Mouse (Mus musculus) hindbrain, embryonic 13.5 days (tissue): ENCODE measurements at regions not wholly inside any gene's neighbourhood (a gene's known extent, or its start where the extent isn't known, plus 50 kb on each side); places are given as distances from the start of the nearest gene placed in this dataset.
"Not testable (repeated sequence)": the region's sequence is repeated elsewhere in the genome, so short reads cannot be mapped to it uniquely, and the experiment has no call there.

ENCODE experiments used
- ATAC-seq: fragments of 200-750 bp; cut with Nextera tagmentation; 2 replicates; pipeline ENCODE4 v1.8.0; 2017; ENCODE audit warnings: moderate TSS enrichment; ENCODE audit not compliant: low FRiP score
- H3K27ac ChIP-seq: fragments of 300-500 bp; sonication (generic); 2 replicates; pipeline ENCODE4 v1.5.1; 2015; ENCODE audit warnings: inconsistent platforms, mild to moderate bottlenecking, moderate library complexity
- H3K27me3 ChIP-seq: fragments of 300-500 bp; sonication (generic); 2 replicates; pipeline ENCODE4 v1.6.1; 2015; ENCODE audit warnings: mild to moderate bottlenecking, inconsistent platforms
- H3K36me3 ChIP-seq: fragments of 300-500 bp; sonication (generic); 2 replicates; pipeline ENCODE4 v1.6.1; 2015; ENCODE audit warnings: mild to moderate bottlenecking, inconsistent platforms
- H3K4me1 ChIP-seq: fragments of 300-500 bp; sonication (generic); replicated peaks from 2 replicates; pipeline ENCODE4 v1.6.1; 2015; ENCODE audit warnings: inconsistent platforms
- H3K4me2 ChIP-seq: fragments of 300-500 bp; sonication (generic); 2 replicates; pipeline ENCODE4 v1.6.1; 2015; ENCODE audit warnings: inconsistent platforms, mild to moderate bottlenecking, moderate library complexity
- H3K4me3 ChIP-seq: fragments of 300-500 bp; sonication (generic); 2 replicates; pipeline ENCODE4 v1.5.1; 2015; ENCODE audit warnings: mild to moderate bottlenecking, inconsistent platforms
- H3K9ac ChIP-seq: fragments of 300-500 bp; sonication (generic); 2 replicates; pipeline ENCODE4 v1.6.1; 2015; ENCODE audit warnings: mild to moderate bottlenecking, inconsistent platforms
- H3K9me3 ChIP-seq: fragments of 300-500 bp; sonication (generic); 2 replicates; pipeline ENCODE4 v1.6.1; 2016; ENCODE audit warnings: inconsistent platforms
- WGBS: fragments of 180-500 bp; shearing (Covaris S2); methylation state at CpG from one replicate; pipeline ENCODE4 v1.1.7; 2015; 5-methylcytosine and 5-hydroxymethylcytosine counted together

DNA sequence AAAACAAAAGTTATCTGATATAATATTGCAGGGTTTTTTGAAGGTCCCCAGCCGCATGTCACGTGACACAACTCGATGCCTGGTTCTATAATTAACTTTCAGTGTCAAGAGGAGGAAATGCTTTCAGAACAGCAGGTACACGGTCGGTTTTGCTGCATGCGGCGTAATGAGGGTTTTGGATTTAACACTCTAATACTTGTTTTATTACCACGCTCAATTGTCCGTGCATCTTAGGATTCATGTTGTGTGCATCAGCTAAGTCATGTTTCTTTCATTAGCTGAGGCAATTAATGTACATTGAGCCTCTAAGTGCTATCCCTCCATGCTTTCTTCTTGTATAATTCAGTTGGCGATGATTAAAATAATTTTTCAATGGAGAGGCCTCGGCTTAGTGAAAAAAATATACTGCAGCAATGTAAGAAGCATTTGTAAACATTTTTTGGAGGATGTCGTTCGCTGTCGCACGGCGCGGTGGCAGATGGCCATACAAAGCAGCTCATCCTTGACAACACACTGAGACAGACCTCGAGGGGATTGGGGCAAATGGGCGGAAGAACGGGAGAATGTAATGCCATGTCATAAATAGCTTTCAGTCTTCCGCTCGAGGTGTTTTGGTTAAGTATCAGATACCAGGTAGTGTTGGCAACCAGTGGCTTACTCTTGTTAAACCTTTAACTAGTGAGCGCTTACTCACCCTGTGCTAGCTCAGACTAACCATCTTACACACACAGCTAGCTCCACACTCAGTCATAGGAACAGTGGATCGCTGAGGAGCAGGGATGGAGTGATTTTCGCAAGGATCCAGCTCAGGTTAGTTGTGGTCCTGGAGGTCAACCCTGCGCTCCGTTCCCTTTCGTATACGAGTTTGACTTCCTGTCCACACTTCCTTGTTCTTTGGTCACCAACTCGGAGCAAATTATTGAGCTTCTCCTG, 130.2 kb upstream of the Rhobtb1 start:
- Histone ChIP-seq H3K27me3 (no peaks in the 10 kb centered on the region), H3K9ac (peak overlapping the region; percentile 43; the same call in 1 of the 2 replicates), H3K4me2 (peak overlapping the region; percentile 41), H3K9me3 (no peaks in the 10 kb centered on the region), H3K4me1 (peaks cover 14% of the 10 kb centered on the region), H3K36me3 (no peaks in the 10 kb centered on the region), H3K27ac (peak overlapping the region; percentile 80), H3K4me3 (peak overlapping the region; percentile 7; the same call in 1 of the 2 replicates)
- 55% methylated on average over 30 of the region's 30 CpGs for WGBS
- ATAC-seq = peak; percentile 81

DNA sequence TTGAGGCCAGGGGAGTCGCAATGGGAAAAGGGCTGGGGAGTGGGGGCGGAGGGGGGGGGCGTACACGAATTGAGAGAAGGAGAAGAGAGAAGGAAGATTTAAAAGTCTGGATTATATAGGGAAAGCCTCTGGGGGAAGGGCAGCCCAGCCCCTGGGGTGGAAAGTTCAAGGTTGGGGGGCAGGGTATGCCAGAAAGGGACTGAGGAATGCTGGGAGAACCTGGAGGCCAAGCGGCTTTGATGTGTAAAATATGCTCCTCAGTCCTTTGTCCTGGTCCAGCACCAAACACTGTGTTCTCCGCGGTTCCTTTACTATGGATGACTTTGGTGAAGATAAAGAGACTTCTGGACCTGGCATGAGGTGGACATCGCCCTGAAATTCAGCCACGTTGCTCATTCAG, 117.8 kb upstream of the Rhobtb1 start:
- Histone ChIP-seq H3K9me3 (0 out of 2 replicates have a peak, but pooled peaks cover 2% of the 10 kb centered on the region), H3K27me3 (no peaks in the 10 kb centered on the region), H3K9ac (no peak overlapping the region), H3K27ac (no peak overlapping the region), H3K4me2 (no peak overlapping the region), H3K36me3 (no peaks in the 10 kb centered on the region), H3K4me1 (no peaks in the 10 kb centered on the region), H3K4me3 (no peak overlapping the region)
- no peak for ATAC-seq
- 70% methylated on average over 9 of the region's 9 CpGs for WGBS

GRCm38 (mm10) chr10:69034390-69035120, 116.7 kb upstream of the Rhobtb1 start:
- Histone ChIP-seq H3K4me1 (no peaks in the 10 kb centered on the region), H3K36me3 (no peaks in the 10 kb centered on the region), H3K27ac (no peak overlapping the region), H3K9me3 (0 out of 2 replicates have a peak, but pooled peaks cover 2% of the 10 kb centered on the region), H3K4me2 (no peak overlapping the region), H3K4me3 (no peak overlapping the region), H3K27me3 (no peaks in the 10 kb centered on the region), H3K9ac (no peak overlapping the region)
- 52% methylated on average over 2 of the region's 2 CpGs for WGBS
- no peak for ATAC-seq

DNA sequence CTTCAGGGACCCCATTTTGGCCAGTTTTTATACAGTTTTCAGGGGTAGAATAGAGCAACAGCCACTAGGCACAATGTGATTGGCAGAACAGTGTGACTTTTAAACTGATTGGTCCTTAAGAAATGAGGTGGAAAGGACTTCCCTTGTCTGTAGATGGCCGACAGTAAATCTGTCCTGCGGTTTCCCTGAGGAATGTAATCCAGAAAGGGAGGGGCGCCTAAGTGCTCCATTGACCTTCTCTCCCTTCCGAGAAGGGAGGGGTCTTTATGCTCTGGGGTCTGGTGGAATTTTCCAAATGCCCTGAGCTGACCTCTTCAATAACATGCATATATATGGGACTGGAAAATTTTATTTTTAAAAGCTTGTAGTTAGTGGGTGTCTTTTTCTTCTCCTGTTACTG, 115.7 kb upstream of the Rhobtb1 start:
- H3K4me2 ChIP-seq, H3K4me3 ChIP-seq, H3K9me3 ChIP-seq, H3K36me3 ChIP-seq, H3K27ac ChIP-seq, ATAC-seq, H3K4me1 ChIP-seq, H3K27me3 ChIP-seq, H3K9ac ChIP-seq: not testable (repeated sequence)
- 73% methylated on average over 4 of the region's 4 CpGs for WGBS

GRCm38 (mm10) chr10:69036096-69036495, 115.1 kb upstream of the Rhobtb1 start:
- Histone ChIP-seq H3K4me3 (no peak overlapping the region), H3K4me2 (no peak overlapping the region), H3K36me3 (no peaks in the 10 kb centered on the region), H3K9me3 (0 out of 2 replicates have a peak, but pooled peaks cover 2% of the 10 kb centered on the region), H3K27ac (no peak overlapping the region), H3K9ac (no peak overlapping the region), H3K4me1 (no peaks in the 10 kb centered on the region), H3K27me3 (no peaks in the 10 kb centered on the region)
- 82% methylated on average over 2 of the region's 2 CpGs for WGBS
- no peak for ATAC-seq

DNA sequence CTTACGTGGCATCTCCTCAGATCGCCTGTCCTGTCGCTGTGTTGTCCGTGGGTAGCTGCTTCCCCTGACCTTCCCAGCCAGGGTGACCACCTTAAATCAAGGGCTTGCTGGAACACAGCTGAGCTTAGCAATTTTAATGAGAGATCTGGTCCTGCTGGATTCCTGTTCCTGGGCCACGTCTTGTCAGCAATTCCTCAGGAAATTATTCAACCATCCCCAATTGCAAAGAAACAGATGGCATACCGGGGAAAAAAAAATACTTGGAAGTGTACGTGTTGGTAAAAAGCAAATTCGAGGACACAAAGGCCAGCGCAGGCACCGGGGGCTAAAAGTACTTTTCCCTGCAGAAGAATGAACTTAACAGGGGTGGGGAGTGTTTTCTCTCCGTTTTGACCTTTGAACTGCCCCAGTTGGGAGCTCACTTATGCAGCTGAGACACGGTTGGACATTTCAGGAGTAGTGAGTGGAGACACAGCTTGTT, 107.0 kb upstream of the Rhobtb1 start:
- no peak overlapping the region for H3K4me3 ChIP-seq
- H3K4me2 ChIP-seq = no peak overlapping the region
- peaks cover 27% of the 10 kb centered on the region for H3K4me1 ChIP-seq
- H3K27ac ChIP-seq = peak overlapping the region; percentile 70
- no peak overlapping the region for H3K9ac ChIP-seq
- H3K9me3 ChIP-seq = no peaks in the 10 kb centered on the region
- H3K27me3 ChIP-seq = no peaks in the 10 kb centered on the region
- H3K36me3 ChIP-seq = no peaks in the 10 kb centered on the region
- 30% methylated on average over 12 of the region's 12 CpGs for WGBS
- ATAC-seq = no peak

- ATAC-seq = no peak
- H3K36me3 ChIP-seq = no peaks in the 10 kb centered on the region
- no peaks in the 10 kb centered on the region for H3K27me3 ChIP-seq
- 52% methylated on average over 14 of the region's 14 CpGs for WGBS
- H3K9ac ChIP-seq = no peak overlapping the region
- no peaks in the 10 kb centered on the region for H3K9me3 ChIP-seq
- no peak overlapping the region for H3K4me3 ChIP-seq
- H3K4me2 ChIP-seq = peak overlapping the region; percentile 25; the same call in 1 of the 2 replicates
- H3K27ac ChIP-seq = no peak overlapping the region
- peaks cover 27% of the 10 kb centered on the region for H3K4me1 ChIP-seq
These were observed 106.0 kb upstream of the Rhobtb1 start for GRCm38 (mm10) chr10:69045275-69045674.

DNA sequence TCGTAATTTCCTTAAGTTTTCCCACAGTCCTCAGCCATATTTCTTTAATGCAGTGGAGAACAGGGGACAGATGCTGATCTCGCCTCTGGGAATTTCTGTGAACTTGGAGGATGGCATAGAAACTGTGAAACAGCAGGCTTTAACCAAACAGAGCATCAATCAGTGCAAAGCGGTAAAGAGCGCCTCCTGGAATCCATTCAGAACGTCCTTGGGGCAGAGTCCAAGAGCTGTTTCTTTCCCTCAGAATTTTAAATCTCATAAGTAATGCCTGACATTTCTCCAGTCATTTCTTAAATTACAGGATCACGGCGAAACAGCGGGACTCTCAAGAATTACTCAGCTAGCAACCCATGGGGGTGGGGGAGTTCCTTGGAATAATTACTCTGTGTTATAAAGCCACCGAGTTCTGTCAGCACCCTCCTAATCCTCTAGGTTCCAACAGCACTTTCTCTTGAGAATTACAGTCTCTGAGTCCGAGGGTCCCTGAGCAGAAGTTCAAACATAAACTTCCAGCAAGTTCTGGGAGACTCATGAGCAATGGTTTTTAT, 105.2 kb upstream of the Rhobtb1 start:
- Histone ChIP-seq H3K4me3 (no peak overlapping the region), H3K36me3 (no peaks in the 10 kb centered on the region), H3K4me2 (no peak overlapping the region), H3K9ac (no peak overlapping the region), H3K27me3 (no peaks in the 10 kb centered on the region), H3K9me3 (no peaks in the 10 kb centered on the region), H3K27ac (no peak overlapping the region), H3K4me1 (peaks cover 27% of the 10 kb centered on the region)
- no peak for ATAC-seq
- 41% methylated on average over 10 of the region's 10 CpGs for WGBS

GRCm38 (mm10) chr10:69078008-69078407, 73.2 kb upstream of the Rhobtb1 start:
- Histone ChIP-seq H3K4me1 (no peaks in the 10 kb centered on the region), H3K9ac (no peak overlapping the region), H3K9me3 (no peaks in the 10 kb centered on the region), H3K27me3 (no peaks in the 10 kb centered on the region), H3K27ac (no peak overlapping the region), H3K4me2 (no peak overlapping the region), H3K36me3 (no peaks in the 10 kb centered on the region), H3K4me3 (no peak overlapping the region)
- no peak for ATAC-seq
- WGBS = 76% methylated on average over 11 of the region's 11 CpGs

- H3K9me3 ChIP-seq = no peaks in the 10 kb centered on the region
- WGBS = 78% methylated on average over 1 of the region's 1 CpGs
- ATAC-seq = no peak
- no peaks in the 10 kb centered on the region for H3K36me3 ChIP-seq
- H3K4me2 ChIP-seq = no peak overlapping the region
- no peaks in the 10 kb centered on the region for H3K4me1 ChIP-seq
- no peak overlapping the region for H3K27ac ChIP-seq
- H3K4me3 ChIP-seq = no peak overlapping the region
- H3K27me3 ChIP-seq = no peaks in the 10 kb centered on the region
- no peak overlapping the region for H3K9ac ChIP-seq
These were observed 65.0 kb upstream of the Rhobtb1 start for GRCm38 (mm10) chr10:69086184-69086583.

DNA sequence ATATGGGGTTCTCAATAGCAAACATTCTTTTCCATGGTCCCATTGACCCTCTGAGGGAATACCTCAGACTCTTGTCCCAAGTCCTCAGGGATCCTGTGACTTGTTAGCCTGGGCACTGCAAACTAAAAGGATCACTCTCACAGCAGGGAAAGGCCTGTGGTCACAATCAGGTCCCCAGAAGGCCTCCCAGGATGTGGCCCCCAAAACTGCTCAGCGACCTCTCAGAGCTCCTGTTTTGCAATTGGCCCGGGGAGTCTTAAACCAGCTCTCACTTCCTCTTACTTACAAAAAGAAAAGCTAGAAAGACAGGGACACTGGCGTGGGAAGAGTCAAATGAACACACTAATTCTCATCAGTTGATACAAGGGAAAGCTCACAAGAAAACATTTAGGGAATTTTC, 59.4 kb upstream of the Rhobtb1 start:
- no peaks in the 10 kb centered on the region for H3K27me3 ChIP-seq
- no peaks in the 10 kb centered on the region for H3K9me3 ChIP-seq
- no peak for ATAC-seq
- no peaks in the 10 kb centered on the region for H3K4me1 ChIP-seq
- no peak overlapping the region for H3K4me3 ChIP-seq
- H3K36me3 ChIP-seq = no peaks in the 10 kb centered on the region
- no peak overlapping the region for H3K4me2 ChIP-seq
- WGBS = 80% methylated on average over 3 of the region's 3 CpGs
- no peak overlapping the region for H3K27ac ChIP-seq
- no peak overlapping the region for H3K9ac ChIP-seq

- no peak overlapping the region for H3K4me3 ChIP-seq
- H3K27ac ChIP-seq = no peak overlapping the region
- H3K9me3 ChIP-seq = no peaks in the 10 kb centered on the region; the same call in 1 of the 2 replicates
- ATAC-seq = no peak
- peaks cover 11% of the 10 kb centered on the region; the same call in 1 of the 2 replicates for H3K4me1 ChIP-seq
- no peak overlapping the region for H3K9ac ChIP-seq
- 94% methylated on average over 3 of the region's 3 CpGs for WGBS
- no peaks in the 10 kb centered on the region for H3K36me3 ChIP-seq
- H3K27me3 ChIP-seq = no peaks in the 10 kb centered on the region
- H3K4me2 ChIP-seq = no peak overlapping the region
These were observed 51.2 kb upstream of the Rhobtb1 start for GRCm38 (mm10) chr10:69100021-69100420.
